Mouse (Mus musculus) forebrain, postnatal 0 days (tissue): ENCODE measurements around the gene Emilin1. TPM values are rescaled to one million over a fixed set of nuclear protein-coding genes. Genes with fewer than 3 reads are reported as not detected.

Experiments used
- ATAC-seq: fragments of 200-750 bp; cut with Nextera tagmentation; 2 replicates; pipeline ENCODE4 v1.8.0; 2017; ENCODE audit warnings: mild to moderate bottlenecking, moderate library complexity
- DNase-seq: peaks from one replicate; pipeline ENCODE4 v3.0.0-alpha.2; 2015
- H3K27ac ChIP-seq: fragments of 300-500 bp; sonication (generic); 2 replicates; pipeline ENCODE4 v1.5.1; 2014; ENCODE audit warnings: low read depth, mild to moderate bottlenecking, antibody characterized with exemption, low read length, moderate library complexity, mixed read lengths
- H3K27me3 ChIP-seq: fragments of 300-500 bp; sonication (generic); 2 replicates; pipeline ENCODE4 v1.6.1; 2014; ENCODE audit warnings: mild to moderate bottlenecking, low read length, mixed read lengths; ENCODE audit not compliant: insufficient read depth
- H3K36me3 ChIP-seq: fragments of 300-500 bp; sonication (generic); 2 replicates; pipeline ENCODE4 v1.6.1; 2014; ENCODE audit warnings: mild to moderate bottlenecking, moderate library complexity; ENCODE audit not compliant: insufficient read depth
- H3K4me1 ChIP-seq: fragments of 300-500 bp; sonication (generic); 2 replicates; pipeline ENCODE4 v1.6.1; 2014; ENCODE audit warnings: antibody characterized with exemption; ENCODE audit not compliant: insufficient read depth
- H3K4me2 ChIP-seq: fragments of 300-500 bp; sonication (generic); 2 replicates; pipeline ENCODE4 v1.6.1; 2014; ENCODE audit warnings: low read depth, mild to moderate bottlenecking, moderate library complexity
- H3K4me3 ChIP-seq: fragments of 300-500 bp; sonication (generic); 2 replicates; pipeline ENCODE4 v1.5.1; 2014; ENCODE audit warnings: low read depth, low read length, mixed read lengths
- H3K9ac ChIP-seq: fragments of 300-500 bp; sonication (generic); 2 replicates; pipeline ENCODE4 v1.6.1; 2014; ENCODE audit warnings: mild to moderate bottlenecking
- H3K9me3 ChIP-seq: fragments of 300-500 bp; sonication (generic); 2 replicates; pipeline ENCODE4 v1.6.1; 2016; ENCODE audit warnings: low read length
- CTCF ChIP-seq: sonication (generic); IDR thresholded peaks from 2 replicates; pipeline ENCODE4 v1.5.1; 2016; ENCODE audit warnings: antibody characterized with exemption, control low read depth, low read depth
- WGBS: fragments of 180-500 bp; shearing (Covaris S2); extraction: QIAGEN DNeasy Blood & Tissue Kit; methylation state at CpG from one replicate; pipeline ENCODE4 v1.1.7; 2014; 5-methylcytosine and 5-hydroxymethylcytosine counted together
- polyA plus RNA-seq: library from polyadenylated mRNA; unstranded; fragments of >200 nt; fragmentation: Nextera tagmentation; extraction: Ambion mirVana; gene quantifications from 2 replicates; pipeline ENCODE4 v1.2.1, GENCODE M21; 2015
- total RNA-seq: library from RNA; depleted of rRNA; stranded (reverse); fragments of >200 nt; gene quantifications from 2 replicates; pipeline ENCODE4 v1.2.3, GENCODE M21; 2014

The Emilin1 gene
- total and polyA plus RNA-seq, 2 experiments from 2014 or later, result 9.6 to 11.3 TPM

DNA sequence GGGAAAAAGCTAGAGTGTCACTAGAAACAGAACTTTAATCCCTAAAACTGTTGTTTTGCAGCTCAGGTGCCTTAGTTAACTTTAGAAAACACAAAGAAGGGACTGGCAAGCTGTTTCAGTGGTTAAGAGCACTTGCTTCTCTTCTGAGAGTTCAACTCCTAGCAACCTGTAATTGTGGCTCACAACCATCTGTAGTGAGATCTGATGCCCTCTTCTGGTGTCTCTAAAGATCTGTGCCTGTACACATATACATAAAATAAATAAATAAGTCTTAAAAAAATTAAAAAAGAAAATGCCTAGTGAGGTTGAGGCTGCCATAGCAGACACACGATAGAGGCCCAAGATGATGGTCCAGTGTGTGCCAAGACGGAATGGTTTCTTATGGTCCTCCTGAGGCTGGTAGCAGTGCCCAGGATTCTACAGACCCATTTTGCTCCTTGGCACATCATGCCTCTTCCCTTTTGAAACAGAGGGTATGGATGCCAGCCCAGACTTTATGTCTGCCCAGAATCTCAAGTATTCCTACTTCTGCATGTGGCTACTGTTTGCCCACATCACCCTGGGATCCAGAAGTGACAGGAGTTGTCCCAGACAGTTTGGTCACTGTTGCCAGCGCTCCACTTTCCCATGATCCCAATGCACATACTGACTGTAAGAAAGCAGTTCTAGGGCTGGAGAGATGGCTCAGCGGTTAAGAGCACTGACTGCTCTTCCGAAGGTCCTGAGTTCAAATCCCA lies 21.7 kb downstream of the Emilin1 start:
- H3K4me3 ChIP-seq, result no peak overlapping the region
- no peak overlapping the region for H3K27ac ChIP-seq
- peaks cover 8% of the 10 kb centered on the region; the same call in 1 of the 2 replicates for H3K36me3 ChIP-seq
- no peak overlapping the region for H3K9ac ChIP-seq
- no peaks in the 10 kb centered on the region for H3K4me1 ChIP-seq
- 81% methylated on average over 5 of the region's 5 CpGs for WGBS
- no peaks in the 10 kb centered on the region for H3K9me3 ChIP-seq
- peak; percentile 45 for ATAC-seq
- no peaks in the 10 kb centered on the region for H3K27me3 ChIP-seq
- no peak overlapping the region for H3K4me2 ChIP-seq
- TF ChIP-seq CTCF, result peak; percentile 33; the same call in 1 of the 2 replicates
- DNase-seq, result no peak

DNA sequence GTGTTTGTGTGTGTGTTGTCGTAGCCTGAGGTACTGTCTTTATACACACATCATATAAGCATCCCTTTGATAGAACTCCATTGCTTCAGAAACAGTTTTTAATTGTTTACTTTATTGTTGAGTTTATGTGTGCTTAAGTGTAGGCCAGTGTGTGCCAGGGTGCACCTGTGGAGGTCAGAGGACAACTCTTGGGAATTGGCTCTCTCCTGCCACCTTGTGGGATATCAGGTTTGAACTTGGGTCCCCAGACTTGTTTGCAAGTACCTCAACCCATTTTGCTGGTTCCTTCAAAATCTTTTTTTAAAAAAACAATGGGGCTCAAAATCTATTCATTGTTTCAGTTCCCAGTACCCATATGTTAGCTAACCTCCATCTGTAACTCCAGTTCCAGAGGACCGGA lies 29.8 kb downstream of the Emilin1 start:
- WGBS, result 98% methylated on average over 2 of the region's 2 CpGs
- no peak for ATAC-seq

DNA sequence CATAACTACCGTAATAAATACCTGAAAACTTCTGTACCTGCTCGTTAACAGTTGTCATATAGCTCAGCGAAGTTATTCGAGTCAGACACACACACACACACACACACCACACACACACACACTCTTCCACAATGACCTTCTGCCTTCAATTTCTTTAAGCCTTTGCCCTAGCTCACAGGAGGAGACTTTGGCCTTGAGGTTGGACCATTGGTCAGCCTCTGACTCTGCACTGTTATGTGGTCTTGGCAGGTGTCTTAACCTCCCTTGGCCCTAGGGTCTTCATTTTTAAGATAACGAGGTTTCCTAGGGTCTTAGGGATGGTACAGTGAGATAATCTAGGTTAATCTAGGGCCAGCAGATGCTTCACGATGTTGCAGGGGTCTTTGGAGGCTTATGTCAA lies 31.1 kb downstream of the Emilin1 start:
- no peak for DNase-seq
- peak overlapping the region; percentile 81 for H3K4me2 ChIP-seq
- H3K27me3 ChIP-seq, result no peaks in the 10 kb centered on the region
- no peak overlapping the region for H3K9ac ChIP-seq
- 78% methylated on average over 6 of the region's 6 CpGs for WGBS
- no peaks in the 10 kb centered on the region for H3K9me3 ChIP-seq
- ATAC-seq, result no peak
- peaks cover 4% of the 10 kb centered on the region; the same call in 1 of the 2 replicates for H3K4me1 ChIP-seq
- no peak overlapping the region for H3K27ac ChIP-seq
- H3K4me3 ChIP-seq, result peak overlapping the region; percentile 57; the same call in 1 of the 2 replicates
- no peak for TF ChIP-seq CTCF
- H3K36me3 ChIP-seq, result no peaks in the 10 kb centered on the region

More for the DNA sequence above, 29.8 kb downstream of the Emilin1 start:
- TF ChIP-seq CTCF, result peak; percentile 24; the same call in 1 of the 2 replicates
- Histone ChIP-seq H3K9me3 (no peaks in the 10 kb centered on the region), H3K27me3 (no peaks in the 10 kb centered on the region), H3K9ac (no peak overlapping the region), H3K4me1 (no peaks in the 10 kb centered on the region), H3K36me3 (no peaks in the 10 kb centered on the region), H3K27ac (no peak overlapping the region), H3K4me3 (no peak overlapping the region), H3K4me2 (no peak overlapping the region)
- no peak for DNase-seq

DNA sequence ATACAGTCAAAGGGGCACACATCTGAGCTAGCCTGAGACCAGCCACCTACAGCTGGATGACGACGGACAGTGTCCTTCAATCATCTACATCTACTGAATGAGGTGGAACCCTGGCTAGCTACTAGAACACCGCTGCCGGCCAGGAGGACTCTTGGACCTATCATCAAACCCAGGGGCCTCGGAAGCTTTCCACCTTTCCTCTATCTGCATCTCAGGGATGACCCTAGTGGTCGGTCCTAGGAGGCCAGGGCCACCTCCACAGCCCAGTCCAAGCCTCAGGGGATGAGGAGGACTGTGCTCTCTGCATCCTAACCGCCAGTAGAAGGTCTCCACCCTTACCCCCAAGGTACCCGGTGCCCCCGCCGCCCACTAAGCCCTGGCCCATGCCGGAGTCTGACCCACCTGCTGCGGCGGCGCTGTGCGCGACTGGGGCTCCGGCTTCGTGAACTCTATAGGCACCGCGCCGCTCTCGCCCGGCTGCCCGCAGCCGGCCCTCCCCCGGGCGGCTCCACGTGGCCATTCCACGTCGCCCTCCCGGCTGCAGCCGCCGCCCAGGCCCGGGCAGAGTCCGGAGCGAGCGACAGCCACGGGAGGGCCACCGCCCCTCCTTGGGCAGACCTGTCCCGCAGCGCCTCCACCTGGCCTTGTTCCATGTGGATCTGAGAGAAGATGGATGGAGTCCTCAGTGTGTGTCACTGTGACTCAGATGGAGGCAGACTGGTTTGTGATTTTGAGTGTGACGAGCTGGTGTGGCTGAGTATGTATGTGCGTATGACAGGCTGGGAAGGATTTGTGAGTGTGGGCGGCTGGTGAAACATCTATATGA lies 32.0 kb downstream of the Emilin1 start, which contains the start of gene Cgref1:
Gene Cgref1 (minus strand): TSS at position 636 of the 826 bp plus-strand sequence.
- Histone ChIP-seq H3K27me3 (no peaks in the 10 kb centered on the region), H3K4me3 (peak within 1 kb of the TSS; percentile 57), H3K27ac (peak within 1 kb of the TSS; percentile 62; the same call in 1 of the 2 replicates), H3K9me3 (no peaks in the 10 kb centered on the region), H3K9ac (peak within 1 kb of the TSS; percentile 79), H3K4me1 (peaks cover 7% of the 10 kb centered on the region; the same call in 1 of the 2 replicates), H3K36me3 (no peaks in the 10 kb centered on the region), H3K4me2 (peak within 1 kb of the TSS; percentile 81)
- TF ChIP-seq CTCF, result peak; percentile 69
- ATAC-seq (peak; percentile 75), DNase-seq (peak; percentile 83)
- 6% methylated on average over 44 of the region's 44 CpGs for WGBS

DNA sequence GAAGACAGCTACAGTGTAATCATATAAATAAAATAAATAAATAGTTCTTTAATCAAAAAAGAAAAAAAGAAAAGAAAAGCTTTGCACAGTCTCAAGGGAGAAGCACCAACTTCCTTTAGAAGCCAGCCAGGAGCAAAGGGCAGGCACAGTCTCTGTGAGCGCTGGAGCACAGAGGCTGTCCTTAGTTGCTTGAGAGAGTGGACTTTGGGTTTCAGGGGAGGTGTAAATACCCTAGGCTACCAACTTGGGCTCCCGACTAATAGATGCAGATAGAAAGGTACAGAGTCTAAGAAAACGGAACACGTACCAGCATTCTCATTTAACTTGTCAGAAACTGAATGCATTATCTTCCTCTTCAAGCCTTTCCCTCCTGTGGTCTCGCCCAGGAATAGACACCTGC lies 35.4 kb downstream of the Emilin1 start:
- DNase-seq, result no peak
- Histone ChIP-seq H3K4me3 (no peak overlapping the region), H3K36me3 (peaks cover 20% of the 10 kb centered on the region), H3K27ac (no peak overlapping the region), H3K27me3 (no peaks in the 10 kb centered on the region), H3K9ac (no peak overlapping the region), H3K4me1 (peaks cover 13% of the 10 kb centered on the region; the same call in 1 of the 2 replicates), H3K4me2 (no peak overlapping the region), H3K9me3 (no peaks in the 10 kb centered on the region)
- ATAC-seq, result no peak
- TF ChIP-seq CTCF, result no peak
- 77% methylated on average over 5 of the region's 5 CpGs for WGBS

DNA sequence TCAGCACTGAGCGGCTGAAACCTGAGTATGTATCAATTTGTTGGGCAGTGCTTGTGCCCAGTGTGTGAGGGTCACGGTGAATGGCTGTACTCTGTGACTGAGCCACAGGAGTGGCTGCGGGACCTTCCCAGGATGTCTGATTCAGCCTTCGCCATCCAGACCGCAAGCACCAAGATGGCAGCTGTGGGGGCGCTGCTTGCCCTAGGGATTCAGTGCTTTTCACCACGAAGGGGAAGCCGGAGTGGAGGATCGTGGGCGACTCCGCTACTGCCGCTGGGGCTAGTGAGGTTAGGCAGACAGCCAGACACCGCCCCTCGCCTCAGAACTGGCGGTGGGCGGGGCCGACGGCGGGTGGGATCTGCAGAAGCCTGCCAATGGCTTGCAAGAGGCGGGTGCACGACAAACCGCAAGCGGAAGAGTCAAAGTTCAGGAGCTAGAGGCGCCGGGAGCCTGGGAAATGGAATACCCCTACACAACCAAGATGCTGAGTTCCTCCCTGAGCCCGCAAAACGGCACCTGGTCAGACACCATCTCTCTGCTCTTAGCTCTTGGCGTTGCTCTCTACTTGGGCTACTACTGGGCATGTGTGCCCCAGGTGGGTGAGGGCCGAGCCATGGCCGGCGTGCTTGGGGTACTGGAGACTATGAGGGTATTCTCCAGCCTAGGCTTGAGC lies 36.6 kb downstream of the Emilin1 start:
- Histone ChIP-seq H3K9me3 (no peaks in the 10 kb centered on the region), H3K4me3 (peak overlapping the region; percentile 46), H3K4me1 (peaks cover 13% of the 10 kb centered on the region; the same call in 1 of the 2 replicates), H3K27ac (peak overlapping the region; percentile 46), H3K9ac (peak overlapping the region; percentile 56), H3K36me3 (peaks cover 32% of the 10 kb centered on the region), H3K27me3 (no peaks in the 10 kb centered on the region), H3K4me2 (peak overlapping the region; percentile 86)
- ATAC-seq, result peak; percentile 79
- under 1% methylated on average over 31 of the region's 31 CpGs for WGBS
- peak; percentile 91 for DNase-seq
- TF ChIP-seq CTCF, result peak; percentile 55
